Mouse (Mus musculus) cerebellum, postnatal 10 days (tissue): ENCODE results near the gene Stab1.

Experiments
- DNase-seq, 2 experiments: peaks; one replicate each; pipeline ENCODE4 v3.0.0; 2021; ENCODE audit warnings: mixed read lengths in 2 of 2

The Stab1 gene

GRCm38 (mm10) chr14:31161638-31162037, 6.8 kb downstream of the Stab1 start:
- DNase-seq: peak; percentile 63 to 74

- DNase-seq: no peak
Measured at GRCm38 (mm10) chr14:31161191-31161590, 7.2 kb downstream of the Stab1 start.

GRCm38 (mm10) chr14:31160196-31161150, 8.0 kb downstream of the Stab1 start:
- DNase-seq: no peak

GRCm38 (mm10) chr14:31145694-31146093, 22.7 kb downstream of the Stab1 start:
- peak; percentile 65 to 66 for DNase-seq

- peak in 1 of 2 experiments; percentile 7 for DNase-seq
Measured at GRCm38 (mm10) chr14:31141011-31141410, 27.4 kb downstream of the Stab1 start.

GRCm38 (mm10) chr14:31140141-31140540, 28.3 kb downstream of the Stab1 start:
- DNase-seq: peak in 1 of 2 experiments; percentile 7

- peak in 1 of 2 experiments; percentile 19 for DNase-seq
Measured at GRCm38 (mm10) chr14:31139666-31140065, 28.8 kb downstream of the Stab1 start.

- DNase-seq: no peak
Measured at GRCm38 (mm10) chr14:31138897-31139429, 29.5 kb downstream of the Stab1 start.

- peak; percentile 41 to 45 for DNase-seq
Measured at GRCm38 (mm10) chr14:31138219-31138896, 30.1 kb downstream of the Stab1 start.

GRCm38 (mm10) chr14:31137791-31138190, 30.6 kb downstream of the Stab1 start:
- DNase-seq: peak in 1 of 2 experiments; percentile 30

- no peak for DNase-seq
Measured at GRCm38 (mm10) chr14:31137281-31137595, 31.2 kb downstream of the Stab1 start.

GRCm38 (mm10) chr14:31136411-31137280, 31.8 kb downstream of the Stab1 start:
- DNase-seq: peak; percentile 68 to 73

- peak in 1 of 2 experiments; percentile 24 for DNase-seq
Measured at GRCm38 (mm10) chr14:31135495-31136410, 32.7 kb downstream of the Stab1 start.

- DNase-seq: peak; percentile 84 to 92
Measured at GRCm38 (mm10) chr14:31134015-31135000, 34.1 kb downstream of the Stab1 start.

GRCm38 (mm10) chr14:31133023-31133665, 35.3 kb downstream of the Stab1 start:
- peak; percentile 34 to 51 for DNase-seq

GRCm38 (mm10) chr14:31132491-31132975, 35.9 kb downstream of the Stab1 start:
- peak in 1 of 2 experiments; percentile 29 for DNase-seq

- DNase-seq: peak; percentile 61 to 67
Measured at GRCm38 (mm10) chr14:31132031-31132430, 36.4 kb downstream of the Stab1 start.

- DNase-seq: peak; percentile 76
Measured at GRCm38 (mm10) chr14:31131272-31131821, 37.1 kb downstream of the Stab1 start.
